Mouse (Mus musculus) thymus, postnatal 0 days (tissue): ENCODE measurements around the gene Grin3a. TPM values are rescaled to one million over a fixed set of nuclear protein-coding genes. Genes with fewer than 3 reads are reported as not detected.

Experiments
- DNase-seq: peaks from one replicate; pipeline ENCODE4 v3.0.0-alpha.2; 2015; ENCODE audit warnings: low spot score
- polyA plus RNA-seq: library from polyadenylated mRNA; unstranded; fragments of >200 nt; fragmentation: Nextera tagmentation; extraction: Ambion mirVana; gene quantifications from 2 replicates; pipeline ENCODE4 v1.2.1, GENCODE M21; 2015

The Grin3a gene
- polyA plus RNA-seq: 0.04 and 0.10 TPM in 2 replicates

DNA sequence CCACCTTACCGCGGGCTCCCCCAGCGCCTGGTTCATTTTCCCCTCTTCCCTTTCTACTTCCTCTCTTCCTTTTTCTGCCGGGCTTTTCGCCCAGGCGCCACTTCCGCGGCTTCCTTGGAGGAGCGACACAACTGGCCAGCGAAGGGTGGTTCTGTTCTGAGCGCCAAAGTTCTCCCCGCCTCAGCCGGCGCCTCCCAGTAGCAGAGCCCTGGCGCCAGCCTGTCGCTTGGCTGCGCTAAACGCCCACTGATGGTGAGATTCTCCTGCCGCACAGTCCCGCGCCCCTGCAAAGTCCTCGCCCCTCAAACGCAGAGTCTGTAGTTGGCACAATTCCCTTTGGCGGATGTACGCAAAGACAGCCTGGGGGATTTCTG is at the start of gene Grin3a:
TSS of gene Grin3a (minus strand) at position 133 of the 374 bp plus-strand sequence.
- DNase-seq: no peak

DNA sequence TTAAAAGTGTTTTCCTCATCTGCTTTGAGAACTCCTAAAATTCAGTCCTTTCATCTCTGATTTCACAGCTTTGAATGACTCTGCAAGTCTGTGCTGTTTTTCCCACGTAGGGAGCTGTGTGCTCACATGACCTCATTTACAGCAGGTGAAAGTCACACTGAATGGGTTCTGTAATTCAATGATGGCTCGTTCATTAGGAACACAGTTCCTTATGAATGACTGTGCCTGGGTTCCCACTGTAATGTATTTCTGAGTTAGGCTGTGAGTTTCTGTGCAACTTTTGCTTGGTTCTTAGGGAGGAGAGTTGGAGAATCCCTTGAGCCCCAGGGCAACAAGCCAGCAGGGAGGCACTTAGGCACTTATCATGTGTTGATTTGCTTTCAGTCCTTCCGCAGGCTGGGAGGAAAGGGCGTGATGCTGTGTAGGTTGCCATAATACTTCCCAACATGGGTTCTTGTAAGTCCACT is 46.3 kb upstream of the Grin3a start:
- no peak for DNase-seq

DNA sequence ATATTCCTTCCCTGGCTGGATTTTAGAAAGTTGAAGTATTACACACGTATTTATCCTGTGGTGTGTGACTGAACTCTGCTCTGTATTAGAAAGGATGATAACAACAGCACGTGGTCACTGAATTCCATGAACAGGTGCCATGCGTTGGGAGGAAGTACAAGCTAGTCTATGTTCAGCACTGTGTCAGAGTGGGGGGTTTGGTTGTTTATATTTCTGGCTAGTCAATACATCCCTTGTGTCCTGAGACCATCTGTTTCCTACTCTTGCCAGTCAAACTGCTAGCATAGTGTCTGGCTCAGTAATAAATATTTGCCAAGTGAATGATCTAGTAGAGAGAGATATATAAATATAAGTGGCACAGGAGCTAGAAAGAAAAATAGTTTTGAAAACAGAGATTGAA is 31.5 kb upstream of the Grin3a start:
- no peak for DNase-seq

DNA sequence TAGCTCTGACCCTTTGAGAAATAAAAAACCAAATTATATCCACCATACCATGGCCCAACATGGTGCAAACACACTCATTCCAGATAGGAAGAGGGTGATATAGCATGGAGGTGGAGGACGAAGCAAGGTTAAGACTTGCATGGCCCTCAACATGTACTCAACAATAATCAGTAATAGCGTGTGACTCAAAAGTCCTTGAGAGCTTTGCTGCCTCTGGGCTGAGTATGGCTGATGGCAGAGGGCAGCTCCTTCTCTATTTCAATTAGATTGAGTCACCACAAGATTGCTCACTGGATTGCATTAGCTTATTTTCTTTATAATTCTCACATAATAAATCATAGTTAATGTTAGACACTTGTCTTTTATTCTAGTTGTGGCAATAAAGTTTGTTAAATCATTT is 15.1 kb upstream of the Grin3a start:
- no peak for DNase-seq

DNA sequence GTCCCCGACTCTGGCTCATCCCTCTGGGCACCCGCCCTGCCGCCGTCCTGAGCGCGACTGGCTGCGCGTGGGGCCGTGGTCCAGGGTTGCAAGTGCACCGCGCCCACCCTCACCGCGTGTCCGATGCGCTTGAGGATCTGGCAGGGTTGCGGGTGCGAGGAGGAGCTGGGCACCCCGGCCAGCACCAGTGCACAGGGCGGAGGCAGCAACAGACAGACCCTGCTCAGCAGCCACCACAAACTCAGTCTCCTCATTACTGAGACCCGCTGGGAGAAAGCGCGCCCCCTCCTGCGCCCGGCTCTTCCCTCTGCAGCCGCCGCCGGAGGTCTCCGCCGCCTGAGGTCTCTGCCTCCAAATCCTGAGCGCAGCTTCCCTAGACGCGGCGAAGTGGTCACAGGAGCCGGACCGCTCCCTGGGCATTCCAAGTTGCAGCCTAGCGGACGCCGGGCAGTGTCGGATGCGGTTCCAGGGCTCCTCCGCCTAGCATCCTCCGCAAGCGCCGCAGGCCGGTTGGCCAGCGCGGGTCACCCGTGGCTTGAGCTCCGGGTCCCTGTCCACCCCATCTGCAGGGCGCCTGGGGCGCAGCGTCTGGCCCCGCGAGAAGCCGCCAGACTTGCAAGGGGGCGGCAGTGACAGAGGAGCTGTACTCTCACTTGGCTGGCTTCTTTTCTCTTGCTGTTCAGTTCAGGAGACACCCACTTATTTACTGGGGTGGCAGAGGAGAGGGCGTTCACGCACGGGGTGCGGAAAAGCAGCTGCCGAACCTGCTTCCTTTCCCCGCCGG is 524 bp downstream of the Grin3a start:
- DNase-seq: no peak

DNA sequence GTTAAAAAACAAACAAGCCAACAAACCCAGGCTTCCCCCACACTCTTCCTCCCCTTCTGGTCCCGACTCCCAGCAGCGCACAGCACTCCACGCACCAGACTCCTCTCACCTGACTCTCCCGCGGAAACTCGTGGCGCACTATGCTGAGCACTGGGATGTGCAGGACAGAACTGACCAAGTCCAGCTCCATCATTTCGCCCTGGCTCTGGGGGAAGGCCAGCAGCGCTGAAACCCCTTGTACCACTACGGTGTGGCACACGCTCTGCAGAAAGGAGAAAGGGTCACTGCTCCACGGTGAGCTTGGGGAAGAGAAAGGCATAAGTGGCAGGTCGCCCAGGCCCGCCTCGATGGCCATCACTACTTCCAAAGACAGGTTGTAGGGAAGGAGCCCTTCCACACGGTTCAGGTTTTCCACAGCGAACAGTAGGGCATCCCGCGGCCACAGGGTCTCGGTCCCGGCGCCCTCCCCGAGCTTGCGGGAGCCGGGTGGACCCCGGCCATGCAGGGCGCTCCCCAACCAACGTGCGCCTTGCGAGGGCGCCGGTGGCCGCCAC is 1.2 kb downstream of the Grin3a start:
- DNase-seq: no peak

DNA sequence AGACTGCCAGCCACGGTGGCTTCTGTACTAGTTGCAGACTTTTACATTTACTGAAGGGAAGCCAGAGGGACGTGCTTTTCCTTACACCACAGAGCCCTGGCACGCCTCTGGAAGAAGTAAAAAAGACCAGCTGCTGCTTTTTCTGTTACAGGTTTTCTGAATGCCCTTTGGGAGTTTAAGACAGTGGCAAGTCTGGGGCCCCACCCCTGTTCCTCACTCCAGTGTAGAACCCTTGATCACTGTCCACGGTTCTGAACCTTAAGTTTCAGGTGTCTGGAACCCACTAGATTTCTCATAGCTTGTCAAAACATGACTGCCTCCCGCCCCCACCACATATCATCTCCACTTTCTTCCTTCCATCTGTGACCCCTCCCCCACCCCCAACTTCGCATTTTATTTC is 1.8 kb downstream of the Grin3a start:
- DNase-seq: no peak

DNA sequence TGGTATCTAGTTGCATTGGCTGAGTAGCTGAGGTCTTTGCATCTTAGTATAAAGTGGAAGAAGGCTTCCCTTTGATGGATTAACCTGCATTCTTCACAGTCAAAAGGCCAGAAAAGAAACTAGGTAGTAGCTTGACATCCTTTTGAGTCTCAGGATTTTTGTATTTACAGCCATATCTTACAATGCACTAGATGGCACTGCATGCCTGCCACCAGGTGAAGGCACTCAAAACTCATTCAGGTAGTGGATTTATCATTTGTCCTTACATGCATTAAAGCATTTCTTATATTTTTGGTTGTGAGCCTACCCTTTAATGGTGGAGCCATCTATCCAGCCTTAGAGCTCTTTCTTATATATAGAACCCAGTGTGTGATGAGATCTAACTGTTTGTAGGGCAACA is 13.5 kb downstream of the Grin3a start:
- DNase-seq: no peak

DNA sequence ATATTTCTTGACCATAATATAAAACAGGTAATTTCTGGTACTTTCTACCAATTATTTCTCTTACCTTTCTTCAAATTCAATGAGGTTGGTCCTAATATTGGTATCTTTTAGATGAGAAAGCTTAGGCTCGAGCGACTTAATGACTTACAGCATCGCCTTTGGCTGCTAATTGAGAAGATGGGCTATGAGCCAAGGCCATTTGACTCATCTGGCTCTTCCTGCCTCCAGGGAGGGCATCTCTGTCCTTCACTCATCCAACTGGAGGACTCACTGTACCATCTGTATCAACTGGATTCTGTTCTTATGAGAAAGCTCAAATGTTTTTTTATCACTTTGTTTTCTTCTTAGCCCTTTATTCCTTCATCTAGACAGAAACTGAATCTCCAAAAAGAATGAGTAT is 31.7 kb downstream of the Grin3a start:
- no peak for DNase-seq

DNA sequence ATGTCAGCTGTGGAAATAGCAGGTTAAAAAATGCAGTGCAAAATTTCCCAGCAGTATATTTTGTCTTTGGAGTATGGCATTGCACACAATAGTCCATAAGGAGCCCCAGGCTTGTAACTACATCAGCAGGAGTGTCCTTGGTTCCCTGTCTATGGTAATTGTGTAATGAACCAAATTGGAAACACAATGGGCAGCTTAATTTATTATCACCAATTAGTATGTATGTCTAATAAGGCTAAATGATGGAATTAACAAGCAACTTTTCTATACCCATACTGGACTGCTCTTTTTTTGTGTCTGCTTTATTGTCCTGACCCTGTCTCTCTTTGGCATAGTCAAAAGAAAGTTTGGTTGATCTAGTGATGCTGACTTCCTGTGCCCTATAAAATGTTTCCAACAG is 38.8 kb downstream of the Grin3a start:
- no peak for DNase-seq

DNA sequence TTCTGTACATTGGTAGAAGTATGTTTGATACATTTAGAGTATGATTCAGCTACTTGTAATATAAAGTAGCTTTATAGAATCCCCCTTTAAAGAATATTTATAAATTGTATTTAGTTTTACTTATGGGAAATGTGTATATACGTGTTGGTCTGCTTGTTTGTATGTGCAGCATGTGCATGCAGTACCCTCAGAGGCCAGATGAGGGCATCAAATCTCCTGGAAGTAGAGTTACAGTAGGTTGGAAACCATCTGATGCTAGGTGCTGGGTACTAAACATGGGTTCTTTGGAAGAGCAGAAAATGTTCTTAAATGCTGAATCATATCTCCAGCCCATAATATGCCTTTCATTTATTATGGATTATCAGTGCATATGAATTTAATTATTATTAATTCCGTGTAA is 46.2 kb downstream of the Grin3a start:
- no peak for DNase-seq

DNA sequence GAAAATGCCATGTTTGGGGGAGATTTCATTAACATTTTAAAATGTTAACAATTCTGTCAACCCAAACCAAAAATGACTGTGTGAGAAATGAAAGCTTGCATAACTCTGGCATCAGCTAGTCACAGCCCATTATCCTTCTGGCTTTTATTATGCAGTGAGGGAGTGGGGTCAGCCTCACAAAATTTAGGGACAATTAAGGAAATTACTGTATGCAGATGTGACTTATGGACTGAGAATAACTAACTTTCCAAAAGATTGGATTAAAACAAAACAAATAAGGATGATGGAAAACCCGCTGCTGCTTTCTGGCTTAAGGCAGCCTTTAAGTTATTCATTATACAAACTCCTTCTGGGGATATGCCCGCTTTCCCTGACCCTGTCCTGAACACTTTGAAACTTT is 56.6 kb downstream of the Grin3a start:
- no peak for DNase-seq

DNA sequence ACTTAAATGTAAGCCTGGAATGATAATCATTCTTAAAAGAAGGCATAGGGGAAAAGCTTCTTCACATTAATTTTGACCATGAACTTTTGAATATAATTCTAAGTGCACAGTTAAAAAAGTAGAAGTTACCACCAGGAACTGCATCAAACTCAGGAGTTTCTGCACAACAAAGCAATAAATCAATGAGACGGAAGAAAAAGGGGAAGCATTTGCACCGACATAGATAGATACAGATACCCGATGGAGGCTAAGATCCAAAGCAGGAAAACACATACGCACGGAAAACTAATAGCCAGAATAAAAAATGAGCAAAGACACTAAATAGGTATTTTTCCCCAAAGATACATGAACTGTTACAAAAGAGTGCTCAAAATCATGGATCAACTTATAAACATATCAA is 102.7 kb downstream of the Grin3a start:
- no peak for DNase-seq

DNA sequence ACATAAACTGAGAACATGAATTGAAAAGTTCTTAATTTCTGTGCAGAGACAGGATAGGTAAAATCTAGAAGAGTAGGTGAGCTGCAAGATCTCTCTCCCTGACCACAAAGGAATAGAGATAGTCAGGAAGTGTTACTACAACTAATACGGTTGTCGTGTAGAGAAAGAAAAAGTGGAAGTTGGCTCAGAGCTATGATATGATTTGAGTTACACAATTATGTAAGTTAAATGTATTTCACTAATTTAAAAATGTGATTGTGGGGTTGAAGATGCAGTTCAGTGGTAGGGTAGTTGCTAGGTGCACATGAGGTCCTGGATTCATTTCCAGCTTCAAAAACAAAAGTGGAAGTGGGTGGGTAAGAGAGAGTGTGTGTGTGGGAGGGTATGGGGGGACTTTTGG is 103.6 kb downstream of the Grin3a start:
- no peak for DNase-seq

DNA sequence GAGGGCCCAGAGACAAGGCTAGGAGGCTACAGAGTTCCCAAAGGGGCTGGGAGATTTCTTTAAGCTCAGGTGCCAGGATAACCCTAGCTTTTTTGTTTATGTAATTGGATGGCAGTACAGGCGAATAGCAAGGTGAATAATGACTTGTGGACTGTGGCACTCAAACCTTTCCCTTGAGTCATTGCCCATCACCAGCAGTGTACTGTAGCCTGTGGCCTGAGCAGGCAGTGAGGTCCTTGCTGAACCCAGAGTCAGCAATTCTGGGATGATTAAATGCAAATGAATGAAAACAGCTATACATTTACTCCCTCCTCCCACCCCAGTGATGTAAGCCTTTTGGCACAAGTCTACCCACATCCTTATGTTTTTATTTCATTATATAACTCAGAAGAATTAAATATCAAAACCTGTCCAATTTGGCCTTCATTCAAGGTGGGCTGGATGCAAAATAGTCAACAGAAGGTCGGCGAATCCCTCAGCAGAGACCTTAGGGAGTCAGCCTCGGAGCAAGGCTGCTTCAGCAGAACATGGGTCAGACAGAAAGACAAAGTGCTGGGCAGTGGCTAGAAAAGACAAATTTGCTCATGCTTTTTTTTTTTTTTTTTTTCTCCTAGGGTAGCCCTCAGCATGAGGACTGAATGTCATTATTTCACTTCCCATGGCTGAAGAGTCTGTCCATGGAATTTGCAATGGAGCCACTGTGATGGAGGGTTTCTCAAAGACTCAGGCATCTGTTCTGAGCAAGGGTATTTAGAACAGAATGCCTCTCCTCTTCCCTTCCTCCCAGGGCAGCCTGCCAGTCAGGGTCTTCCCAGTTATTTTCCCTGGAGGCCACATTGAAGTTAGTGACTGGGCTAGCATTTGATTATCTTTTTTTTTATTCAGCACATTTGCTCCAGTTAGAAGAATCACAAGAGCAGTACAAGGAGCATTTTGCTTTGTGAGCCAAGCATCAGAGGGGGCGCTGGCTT is 104.5 kb downstream of the Grin3a start:
- no peak for DNase-seq

DNA sequence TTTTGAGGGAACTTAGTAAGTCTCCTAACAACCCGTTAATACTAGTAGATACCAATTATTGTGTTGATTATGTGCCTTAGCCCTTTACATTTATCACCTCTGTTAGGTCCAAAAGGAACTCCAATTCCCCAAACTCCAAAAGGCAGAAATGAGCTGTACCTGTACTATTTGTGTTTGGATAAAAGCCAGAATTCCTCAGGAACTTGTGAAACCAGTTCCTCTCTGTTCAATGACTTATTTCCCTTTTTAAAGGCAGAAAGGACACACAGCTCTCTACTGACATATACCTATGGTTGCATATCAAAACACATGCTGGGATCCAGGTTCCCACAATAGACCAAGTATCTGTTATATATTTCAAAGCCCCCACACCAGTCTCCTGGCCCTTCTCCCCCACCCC is 106.0 kb downstream of the Grin3a start:
- no peak for DNase-seq

DNA sequence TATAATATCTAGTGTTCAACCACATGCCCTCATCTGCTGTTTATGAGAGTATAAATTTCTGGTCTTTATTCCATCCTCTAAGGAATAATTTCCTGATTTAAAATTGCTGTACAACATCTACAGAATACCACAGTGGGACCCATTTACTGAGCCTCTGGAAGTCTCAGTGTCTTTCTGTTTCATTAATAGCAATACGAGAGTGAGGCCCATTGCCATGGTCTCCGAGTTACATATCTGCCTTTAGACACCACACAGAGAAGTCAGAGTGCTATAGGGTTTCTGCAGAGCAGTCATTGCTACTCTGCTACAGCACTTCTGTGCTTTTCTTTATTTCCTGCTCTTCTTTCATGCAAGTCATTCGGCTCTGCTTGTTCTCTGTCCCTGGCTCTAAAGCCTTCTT is 116.2 kb downstream of the Grin3a start:
- DNase-seq: no peak

DNA sequence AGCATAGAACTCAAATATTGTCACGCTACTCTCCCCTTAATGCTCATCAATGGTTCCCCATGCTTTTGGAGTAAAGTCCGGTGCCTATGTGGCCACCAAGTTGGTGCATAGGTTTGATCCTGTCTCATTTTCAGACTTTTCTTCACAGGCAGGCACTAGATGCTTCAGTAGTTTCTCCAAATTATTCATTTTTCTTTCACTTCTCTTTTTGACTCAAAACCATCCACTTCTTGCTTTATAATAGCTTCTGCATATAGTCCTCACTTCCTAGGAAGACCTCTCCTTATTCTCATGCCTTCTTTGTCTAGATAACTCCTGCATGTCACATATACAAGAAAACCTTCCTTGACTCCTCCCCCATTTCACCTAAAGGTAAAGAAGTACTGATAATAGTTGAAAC is 121.6 kb downstream of the Grin3a start:
- no peak for DNase-seq

DNA sequence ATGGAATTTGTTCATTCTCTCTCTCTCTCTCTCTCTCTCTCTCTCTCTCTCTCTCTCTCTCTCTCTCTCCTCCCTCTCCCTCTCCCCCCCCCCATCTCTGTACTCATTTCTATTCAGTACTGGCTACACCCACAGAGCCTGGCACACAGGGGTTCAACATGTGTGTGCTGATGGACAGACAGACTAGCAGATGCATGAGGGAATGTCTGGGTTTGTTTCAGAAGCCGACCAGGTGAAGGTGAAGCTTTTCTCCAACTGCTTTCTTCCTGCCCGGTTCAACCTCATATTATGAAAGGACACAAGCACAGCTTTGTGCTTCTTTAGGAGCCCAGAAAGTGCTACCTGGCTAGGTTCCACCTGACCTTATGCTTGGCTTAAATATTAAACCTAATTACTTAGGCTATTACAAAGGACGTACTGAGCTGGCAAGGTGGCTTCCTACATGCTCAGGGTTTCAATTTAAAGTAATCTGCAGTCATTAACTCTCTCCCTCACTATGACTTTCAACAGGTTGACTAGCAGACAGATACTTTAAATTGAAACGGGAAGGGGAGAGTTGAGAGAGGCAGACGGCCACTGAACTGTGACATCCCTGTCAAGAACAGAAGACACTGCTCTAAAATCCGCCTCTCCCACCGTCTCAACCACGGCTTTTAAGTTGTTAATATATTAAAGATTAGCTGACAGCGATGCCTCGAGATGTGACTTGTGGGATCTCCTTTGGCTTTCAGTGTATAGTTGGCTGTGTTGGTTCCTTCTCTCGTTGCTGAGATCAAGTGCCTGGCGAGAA is 153.9 kb downstream of the Grin3a start:
- DNase-seq: no peak

DNA sequence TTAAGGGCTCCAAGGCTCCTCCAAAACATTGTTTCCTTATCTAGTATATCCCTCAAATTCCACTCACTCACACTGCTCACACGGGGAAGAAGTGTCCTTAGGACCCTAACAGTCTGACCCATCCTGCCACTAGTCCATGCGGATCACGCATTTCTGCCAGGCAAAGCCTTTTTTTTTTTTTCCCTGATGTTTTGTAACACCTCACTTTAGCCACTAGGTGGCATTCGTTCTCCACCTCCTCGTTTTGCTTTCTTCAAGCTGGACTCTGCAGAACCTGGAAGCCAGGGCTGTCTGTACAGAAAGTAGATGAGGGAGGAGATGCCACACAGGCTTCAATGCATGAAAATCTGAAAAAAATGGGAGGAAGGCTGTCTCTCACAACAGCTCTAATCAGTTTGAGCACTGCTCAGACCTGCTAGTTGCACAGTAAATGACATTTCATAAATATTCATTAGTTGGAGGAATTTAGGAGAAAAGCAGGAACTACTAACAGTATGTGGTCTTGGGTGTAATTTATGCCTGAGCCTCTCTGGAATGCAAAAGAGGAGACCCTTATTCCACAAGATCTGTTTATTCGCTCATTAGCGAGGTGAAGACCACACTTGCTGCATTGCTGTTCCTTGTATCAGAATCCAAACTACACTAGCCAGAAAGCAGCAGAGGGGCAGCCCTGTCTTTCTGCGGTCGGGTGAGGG is 156.8 kb downstream of the Grin3a start:
- DNase-seq: peak; percentile 35

DNA sequence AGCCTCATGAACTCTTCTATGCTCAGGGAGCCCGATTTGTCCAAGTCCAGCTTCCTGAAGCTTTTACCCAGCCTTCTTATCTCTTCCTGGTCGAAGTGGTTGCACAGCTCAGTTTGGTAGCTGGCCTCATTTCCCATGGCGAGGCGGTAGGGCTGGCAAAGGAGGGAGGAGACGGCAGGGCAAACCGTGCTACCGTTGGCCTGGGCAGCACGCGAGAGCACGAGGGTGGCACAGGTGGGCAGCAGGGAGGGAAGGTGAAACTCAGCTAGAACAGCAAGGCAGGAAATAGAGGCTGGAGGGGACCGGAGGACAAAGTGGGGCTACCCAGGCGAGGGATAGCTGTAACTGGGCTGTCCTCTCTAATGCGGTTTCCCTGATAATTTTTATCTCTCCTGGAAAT is 163.7 kb downstream of the Grin3a start, which contains the start of gene Ppp3r2:
TSS of gene Ppp3r2 (minus strand) at position 213 of the 400 bp plus-strand sequence.
- DNase-seq: no peak
